Mouse (Mus musculus) gonadal fat pad, adult 2 months (tissue): ENCODE data around the gene Tex48. TPM values are rescaled to one million over a fixed set of nuclear protein-coding genes. Genes with fewer than 3 reads are reported as not detected.

Experiments used
- DNase-seq: peaks from one replicate; pipeline ENCODE4 v3.0.0-alpha.2; 2012; ENCODE audit warnings: low read depth
- polyA plus RNA-seq: library from polyadenylated mRNA; depleted of rRNA; stranded (reverse); fragments of >200 nt; gene quantifications from 2 replicates; pipeline ENCODE4 v1.2.3, GENCODE M21; 2012

Tex48 gene
- polyA plus RNA-seq, 1 experiment: 1.2 TPM

DNA sequence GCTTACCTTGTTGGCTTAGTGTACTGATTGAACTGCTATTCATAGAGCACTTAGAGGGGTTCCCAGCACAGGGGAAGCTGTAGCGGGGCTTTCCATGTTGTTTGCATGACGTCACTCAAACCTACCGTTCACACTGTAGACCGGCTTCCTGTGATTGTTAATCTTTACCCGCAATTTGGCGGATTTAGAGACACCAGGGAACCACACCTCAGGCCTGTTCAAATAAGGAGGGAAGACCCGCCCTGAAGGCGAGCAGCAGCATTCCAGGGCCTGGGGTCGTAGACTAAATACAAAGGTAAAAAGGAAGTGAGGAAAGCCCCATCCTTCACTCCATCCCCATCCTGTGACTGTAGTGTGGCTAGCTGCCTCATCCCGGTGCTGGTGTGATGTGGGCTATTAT, 27.0 kb downstream of the Tex48 start:
- no peak for DNase-seq

DNA sequence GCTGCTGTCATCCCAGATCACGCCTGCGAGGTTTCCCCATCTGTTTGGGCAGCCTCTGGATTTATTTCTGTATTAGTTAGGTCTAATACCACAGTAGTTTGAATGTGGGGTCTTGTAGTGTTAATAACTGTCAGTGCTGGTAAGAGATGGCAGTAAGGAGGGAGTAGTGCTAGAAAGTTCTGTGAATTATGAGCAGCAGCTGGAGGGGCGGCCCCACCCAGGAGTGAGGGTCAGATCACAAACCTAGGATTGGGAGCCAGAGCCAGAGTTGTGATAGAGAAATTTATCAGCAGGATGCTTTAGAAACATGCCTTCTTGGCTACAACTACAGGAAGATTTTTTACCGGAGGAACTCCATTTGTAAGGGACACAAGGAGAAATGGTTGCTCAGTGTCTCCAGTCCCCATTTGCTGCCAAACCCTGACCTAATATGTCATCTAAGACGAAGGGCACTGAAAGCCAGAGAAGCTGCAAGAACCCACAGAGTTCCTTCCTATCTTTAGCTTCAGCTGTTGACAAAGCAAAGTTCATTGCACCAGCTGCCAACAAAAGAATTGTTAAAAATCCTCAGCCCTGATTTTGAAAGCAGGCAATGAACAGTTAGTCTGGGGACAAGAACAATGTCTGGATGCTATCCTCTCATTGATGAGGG, 27.6 kb downstream of the Tex48 start:
- no peak for DNase-seq

DNA sequence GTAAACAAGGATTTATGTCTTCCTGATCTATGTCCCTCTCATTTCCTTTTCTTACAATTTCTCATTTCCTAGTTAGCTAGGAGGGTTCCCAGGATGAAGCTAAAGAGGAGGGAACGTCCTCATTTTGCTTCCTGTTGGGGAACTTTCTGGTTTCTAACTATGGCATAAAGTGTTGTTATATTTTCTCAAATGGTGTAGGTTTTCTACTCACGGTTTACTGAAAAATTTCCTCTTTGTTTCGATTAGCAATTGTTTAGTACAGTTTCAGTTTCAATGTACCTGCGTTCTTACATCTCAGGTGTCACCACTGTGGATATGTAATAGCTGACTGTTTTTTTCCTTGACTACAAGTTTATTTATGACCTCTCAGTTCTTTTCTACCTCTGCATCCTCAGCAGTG, 31.7 kb downstream of the Tex48 start:
- DNase-seq: no peak

DNA sequence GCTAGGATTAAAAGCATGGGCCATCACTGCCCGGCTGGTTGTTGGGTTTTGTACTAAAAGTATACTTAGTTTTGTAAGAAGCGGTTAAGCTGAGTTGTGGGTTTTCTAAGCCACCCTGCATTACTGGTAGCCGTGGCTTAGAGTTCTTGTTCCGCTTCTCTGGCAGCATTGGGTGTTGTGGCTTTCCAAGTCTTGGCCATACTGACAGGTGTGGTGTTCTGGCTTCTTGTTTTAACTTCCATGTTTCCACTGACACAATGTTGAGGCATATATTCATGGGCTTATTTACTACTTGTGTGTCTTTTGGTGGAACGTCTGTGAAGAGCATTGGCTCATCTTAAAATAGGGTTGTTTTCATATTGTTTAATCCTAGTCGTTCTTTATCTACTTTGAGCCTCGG, 32.2 kb downstream of the Tex48 start:
- no peak for DNase-seq

DNA sequence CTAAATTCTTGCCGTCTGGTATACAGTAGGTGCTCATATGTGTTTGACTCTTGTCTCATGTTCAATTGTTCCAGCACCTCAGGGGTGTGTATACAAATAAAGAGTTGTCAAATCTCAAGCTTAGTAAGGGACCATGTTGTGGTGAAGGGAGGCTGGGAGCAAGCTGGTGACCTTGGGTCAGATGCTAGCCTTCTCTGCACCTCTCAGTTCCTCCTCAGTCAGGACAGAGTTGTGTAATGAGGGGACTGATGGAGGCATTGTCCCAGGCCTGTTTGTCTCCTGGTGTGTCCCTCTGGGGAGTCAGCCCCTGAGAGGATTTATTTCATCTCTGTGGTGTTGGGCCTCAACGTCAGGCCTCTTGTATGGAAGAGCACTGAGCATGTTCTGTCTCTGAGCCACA, 36.0 kb downstream of the Tex48 start:
- no peak for DNase-seq

DNA sequence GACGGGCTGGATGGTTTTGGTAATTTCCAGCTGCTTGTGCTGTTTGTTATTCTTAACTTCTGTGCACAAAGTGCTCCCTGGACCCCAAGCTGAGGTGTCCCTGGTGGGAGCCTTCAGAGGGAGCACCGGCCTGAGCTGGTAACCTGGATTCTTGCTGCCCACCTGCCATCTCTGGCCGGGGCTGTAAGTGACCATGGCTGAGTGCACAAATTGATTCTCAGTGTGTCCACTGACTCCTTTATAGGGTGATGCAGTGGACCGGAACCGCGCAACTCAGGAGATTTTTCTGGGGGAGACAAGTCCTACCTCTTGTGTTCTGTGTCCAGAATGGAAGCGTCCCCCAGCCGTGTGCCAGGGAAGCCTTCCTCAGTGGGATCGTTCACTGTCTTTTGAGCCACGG, 37.0 kb downstream of the Tex48 start:
- no peak for DNase-seq

DNA sequence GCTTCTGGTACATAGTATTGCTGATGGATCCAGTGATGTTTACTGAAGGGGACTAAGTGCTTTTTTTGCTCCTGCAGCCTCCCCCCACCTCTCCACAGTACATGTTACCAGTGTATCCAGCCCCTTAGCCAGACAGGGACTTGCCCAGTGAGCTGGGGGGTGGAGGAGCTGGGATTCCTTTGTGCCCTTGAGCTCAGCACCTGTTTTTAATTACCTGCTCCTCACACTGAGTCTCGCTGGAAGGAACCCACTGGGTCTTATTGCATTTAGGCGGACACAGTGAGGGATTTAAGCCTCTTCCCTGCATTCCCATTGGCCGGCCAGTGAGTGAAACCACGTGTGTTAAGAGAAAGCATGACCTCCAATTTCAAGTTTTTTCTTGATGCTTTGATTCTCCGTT, 39.6 kb downstream of the Tex48 start:
- no peak for DNase-seq

DNA sequence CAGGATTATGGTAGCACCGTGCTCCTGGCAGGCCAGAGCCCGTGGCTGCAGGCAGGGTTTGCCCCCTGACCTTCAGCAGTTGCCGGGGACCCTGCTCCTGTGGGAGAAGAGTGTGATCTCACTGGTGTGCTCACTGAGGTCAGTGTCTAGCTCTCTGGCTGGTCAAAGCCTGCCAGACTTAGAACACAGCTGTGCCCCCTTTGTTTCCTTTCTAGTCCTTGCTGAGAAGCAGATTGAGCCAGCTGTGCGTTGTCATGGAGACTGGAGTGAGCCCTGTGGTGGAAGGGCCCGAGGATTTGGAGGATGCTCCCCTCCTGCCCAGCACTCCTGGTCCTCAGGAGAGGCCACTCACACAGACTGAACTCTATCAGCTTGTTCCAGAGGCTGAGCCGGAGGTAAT, 42.1 kb downstream of the Tex48 start:
- no peak for DNase-seq

DNA sequence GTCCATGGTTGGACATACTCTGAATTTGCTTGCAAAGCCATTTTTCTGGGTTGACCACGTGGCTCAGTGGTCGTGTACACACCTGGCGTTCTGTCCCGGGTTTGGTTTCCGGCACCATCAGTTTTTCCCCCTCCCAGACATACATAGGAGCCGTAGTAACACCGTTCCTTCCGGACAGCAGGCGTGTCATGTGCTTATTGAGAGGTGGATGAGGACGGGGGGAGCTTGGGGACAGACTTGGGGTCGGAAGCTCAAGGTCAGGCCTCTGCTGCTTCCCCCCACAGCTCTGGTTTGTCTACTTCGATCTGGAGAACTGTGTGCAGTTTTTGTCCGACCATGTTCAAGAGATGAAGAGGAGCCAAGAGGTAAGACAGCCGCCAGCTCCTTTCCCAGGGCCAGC, 42.6 kb downstream of the Tex48 start:
- DNase-seq: no peak

DNA sequence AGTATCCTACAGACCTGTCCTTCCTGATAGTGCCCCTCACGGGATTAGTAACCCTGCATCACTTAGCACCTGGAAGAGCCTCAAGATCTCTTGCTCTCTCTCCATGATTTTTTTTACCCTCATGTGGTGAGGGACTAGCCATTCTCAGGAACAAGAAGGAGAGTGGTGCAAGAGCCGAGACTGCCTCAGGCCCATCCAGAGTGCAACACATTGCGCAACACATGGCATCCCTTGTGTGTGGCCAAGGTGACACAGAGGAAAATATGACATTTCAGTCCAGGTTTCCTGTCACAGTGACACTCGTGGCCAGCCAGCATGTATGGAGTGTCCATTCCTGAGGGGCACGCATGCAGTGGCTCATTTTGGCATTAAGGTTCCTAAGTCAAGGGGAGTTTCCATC, 49.6 kb downstream of the Tex48 start:
- DNase-seq: no peak

DNA sequence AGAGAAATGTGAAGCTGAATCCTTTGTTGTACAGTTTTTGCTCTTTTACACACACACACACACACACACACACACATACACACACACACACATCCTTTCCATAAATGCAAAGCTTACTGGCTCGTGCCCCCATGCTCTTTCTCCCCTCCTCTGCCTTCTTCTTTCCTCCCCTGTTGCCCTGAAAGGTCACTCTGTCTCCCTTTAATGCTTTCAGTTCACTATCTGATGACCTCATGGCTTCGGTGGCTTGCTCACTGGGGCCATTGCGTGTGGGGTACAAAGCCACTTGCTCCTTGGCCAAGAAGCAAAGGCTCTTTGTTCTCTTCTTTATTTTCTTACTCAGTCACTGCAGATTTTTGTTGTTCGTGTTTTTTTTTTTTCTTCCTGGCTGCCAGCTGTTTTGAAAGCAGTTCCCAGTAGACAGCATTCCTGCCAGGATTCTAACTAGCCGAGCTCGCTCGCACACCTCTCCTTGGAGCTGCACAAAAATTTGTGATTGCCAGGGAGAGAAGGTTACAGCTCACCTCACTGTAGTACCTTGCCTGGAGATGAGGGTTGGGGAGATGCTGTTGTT, 51.9 kb downstream of the Tex48 start:
- DNase-seq: no peak

DNA sequence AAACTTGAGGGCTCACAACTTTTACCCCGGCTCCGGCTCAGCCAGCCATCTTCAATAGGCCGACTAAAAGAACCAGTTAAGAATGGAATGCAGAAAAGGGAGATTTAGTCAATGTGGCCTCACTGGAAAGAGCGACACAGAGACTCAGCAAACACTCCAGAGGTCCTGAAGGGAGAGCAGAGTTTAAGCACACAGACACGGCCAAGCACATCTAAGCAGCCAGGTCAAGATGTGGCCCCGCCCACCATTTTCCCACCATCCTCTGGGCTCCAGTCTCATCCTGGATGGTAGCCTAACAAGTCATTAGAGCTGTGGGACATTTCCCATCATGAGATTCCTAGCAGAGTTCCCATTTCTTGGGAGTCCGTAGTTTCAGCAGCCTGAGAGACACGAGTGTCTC, 52.9 kb downstream of the Tex48 start:
- no peak for DNase-seq

DNA sequence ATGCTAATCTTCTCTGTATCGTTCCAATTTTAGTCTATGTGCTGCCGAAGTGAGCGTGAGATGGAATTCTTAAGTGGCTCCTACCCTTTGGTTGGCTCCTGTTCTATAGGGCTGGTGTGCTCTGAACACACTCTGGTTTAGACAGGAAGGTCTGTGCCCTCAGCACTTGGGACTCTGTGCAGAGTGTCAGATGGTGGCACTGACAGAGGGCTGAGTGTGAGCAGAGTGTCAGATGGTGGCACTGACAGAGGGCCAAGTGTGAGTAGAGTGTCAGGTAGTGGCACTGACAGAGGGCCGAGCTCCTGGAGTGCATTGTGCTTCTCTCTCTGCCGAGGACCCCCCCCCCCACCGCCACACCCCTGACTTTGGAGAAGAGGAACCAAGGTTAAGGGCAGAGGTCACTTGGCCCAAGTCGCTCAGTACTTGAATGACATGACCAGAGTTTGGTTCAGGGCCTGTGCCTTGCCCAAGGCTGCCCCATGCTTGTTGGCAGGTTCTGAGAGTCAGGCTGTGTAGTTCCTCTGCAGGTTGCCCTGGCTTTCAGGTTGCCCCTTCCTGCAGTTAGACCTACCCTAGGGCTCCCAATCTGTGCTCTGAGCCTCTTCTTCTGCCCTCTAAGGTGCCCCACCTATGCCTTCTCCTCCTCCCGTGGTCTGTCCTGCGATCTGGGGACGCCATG, 54.4 kb downstream of the Tex48 start:
- no peak for DNase-seq

DNA sequence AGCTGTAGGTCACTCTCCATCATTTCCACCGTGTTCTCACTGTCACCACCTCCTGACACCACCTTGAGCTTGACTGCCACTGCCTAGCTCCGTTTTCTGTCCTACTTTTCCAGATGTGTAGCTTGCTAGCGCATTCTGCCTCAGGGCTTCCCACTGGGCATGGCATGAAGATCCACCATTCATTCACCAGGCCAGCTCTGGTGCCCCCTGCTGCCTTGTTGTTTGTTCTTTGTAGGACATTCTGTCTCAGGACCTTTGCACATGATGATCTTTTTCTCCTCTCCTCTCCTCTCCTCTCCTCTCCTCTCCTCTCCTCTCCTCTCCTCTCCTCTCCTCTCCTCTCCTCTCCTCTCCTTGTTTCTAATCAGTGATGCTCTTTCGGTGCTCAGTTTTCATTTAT, 59.5 kb downstream of the Tex48 start:
- DNase-seq: no peak

DNA sequence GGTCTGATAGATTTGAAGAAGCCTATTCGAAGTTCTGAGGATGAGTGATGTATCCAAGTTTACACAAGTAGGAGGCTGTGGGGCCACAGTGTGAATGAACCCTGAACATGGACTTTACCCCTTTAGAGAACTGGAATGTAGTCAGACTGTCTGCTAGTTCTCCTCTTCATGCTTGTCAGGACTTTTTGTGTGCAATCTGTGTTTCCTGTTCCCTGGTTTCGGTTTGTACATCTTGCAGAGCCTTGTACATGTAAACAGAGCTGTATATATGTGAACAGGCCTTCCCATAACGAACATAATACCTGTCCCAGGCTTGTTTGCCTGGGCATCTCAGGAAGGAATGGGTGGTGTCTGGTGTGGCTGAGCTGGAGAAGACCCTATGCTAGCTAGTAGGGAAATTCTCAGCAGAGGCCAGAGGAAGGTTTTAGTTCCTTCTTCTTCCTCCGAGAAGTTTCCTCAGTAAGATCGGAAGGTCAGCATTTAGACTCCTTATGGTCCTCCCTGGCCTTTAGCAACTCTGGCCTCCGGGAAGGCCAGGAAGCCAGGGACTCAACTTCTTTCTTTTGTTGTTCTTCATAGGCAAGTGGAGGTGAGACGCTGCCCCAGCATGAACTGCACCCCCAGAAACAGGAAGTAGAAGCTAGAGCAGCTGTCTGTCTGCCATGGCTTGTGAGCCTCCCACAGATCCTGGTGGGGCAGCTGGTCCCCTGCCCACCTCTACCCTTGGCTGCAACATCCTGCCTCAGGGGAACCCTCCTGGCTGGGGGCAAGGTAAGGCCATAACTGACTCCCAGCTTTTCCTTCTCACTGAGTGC, 60.2 kb downstream of the Tex48 start:
- no peak for DNase-seq

DNA sequence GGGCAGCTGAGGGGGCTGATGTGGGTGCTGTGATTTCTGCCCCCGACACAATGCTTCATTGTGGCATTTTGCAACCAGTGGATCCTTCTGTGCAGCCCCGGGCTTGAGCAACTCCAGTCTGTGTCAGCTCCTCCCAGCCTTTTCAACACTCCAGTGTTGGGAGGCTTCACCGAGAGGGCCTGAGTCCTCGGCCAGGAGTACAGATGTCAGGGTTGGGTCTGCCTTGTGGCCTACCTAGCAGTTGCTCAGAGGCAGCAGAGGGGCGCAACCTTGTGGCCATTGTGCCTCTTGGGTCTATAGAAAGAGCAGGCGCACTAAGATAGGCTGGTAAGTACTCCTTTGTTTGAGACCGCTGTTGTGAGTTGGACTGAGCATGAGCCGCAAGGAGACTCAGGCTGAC, 62.1 kb downstream of the Tex48 start:
- no peak for DNase-seq

DNA sequence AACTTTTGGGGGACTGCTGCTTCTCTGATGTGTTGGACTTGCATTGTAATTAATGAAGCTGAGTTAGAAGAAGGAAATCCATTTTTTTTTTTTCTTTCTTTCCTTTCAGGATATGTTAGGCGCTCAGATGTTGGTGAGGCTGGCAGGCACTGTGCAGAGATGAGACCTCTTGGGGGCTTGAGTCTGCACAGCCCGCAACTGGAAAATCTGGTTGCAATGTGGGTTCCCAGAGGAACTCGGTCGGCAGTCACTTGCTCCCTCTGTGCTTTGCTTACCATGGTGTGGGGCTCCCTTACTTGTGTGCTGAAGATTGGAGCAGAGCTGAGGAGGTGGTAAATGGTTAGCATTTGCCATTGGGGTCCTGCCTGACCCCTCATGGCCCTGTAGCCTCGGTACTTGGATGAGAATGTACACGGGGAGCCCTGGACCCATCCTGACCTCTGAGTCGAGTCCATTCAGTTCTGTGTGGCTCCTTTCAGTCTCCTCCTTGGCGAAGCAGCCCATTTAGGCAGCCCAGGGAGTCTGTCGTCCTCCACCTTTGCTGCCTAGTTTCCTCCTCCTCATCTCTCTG, 63.0 kb downstream of the Tex48 start:
- no peak for DNase-seq

DNA sequence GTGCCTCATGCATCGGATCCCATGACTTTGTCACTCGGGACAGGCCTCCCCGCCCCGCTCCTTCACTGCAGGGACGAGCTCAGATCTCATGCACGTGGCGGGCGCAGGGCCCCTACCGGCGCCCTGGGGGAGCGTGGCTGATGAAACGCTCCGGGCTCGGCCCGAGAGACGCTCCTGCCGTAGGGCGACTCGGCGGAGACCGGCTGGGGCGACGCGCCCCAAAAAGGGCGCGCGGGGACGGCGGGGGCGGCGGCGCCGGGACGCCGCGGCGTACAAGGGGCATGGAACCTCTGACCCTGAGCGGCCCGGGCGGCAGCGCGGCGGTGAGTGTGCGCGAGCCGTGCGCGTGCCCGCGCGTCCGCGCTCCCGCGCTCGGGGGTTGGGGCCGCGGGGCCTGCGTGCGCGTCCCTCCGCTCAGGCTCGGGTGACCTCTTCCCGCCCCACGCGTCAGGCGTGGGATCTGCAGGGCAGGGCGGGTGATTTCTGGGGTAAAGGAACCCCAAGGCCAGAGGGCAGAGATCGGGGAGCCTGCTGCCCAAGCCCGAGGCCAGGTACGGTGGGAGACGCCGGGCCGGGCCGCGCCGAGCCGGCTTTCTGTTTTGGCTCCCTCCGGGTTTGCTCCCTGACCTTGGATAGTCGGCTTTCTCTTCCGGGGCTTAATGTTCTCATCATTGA, 63.7 kb downstream of the Tex48 start, which contains the start of gene Tmem268:
Tmem268 (plus strand) TSS at position 375 of the 675 bp plus-strand sequence.
- no peak for DNase-seq

DNA sequence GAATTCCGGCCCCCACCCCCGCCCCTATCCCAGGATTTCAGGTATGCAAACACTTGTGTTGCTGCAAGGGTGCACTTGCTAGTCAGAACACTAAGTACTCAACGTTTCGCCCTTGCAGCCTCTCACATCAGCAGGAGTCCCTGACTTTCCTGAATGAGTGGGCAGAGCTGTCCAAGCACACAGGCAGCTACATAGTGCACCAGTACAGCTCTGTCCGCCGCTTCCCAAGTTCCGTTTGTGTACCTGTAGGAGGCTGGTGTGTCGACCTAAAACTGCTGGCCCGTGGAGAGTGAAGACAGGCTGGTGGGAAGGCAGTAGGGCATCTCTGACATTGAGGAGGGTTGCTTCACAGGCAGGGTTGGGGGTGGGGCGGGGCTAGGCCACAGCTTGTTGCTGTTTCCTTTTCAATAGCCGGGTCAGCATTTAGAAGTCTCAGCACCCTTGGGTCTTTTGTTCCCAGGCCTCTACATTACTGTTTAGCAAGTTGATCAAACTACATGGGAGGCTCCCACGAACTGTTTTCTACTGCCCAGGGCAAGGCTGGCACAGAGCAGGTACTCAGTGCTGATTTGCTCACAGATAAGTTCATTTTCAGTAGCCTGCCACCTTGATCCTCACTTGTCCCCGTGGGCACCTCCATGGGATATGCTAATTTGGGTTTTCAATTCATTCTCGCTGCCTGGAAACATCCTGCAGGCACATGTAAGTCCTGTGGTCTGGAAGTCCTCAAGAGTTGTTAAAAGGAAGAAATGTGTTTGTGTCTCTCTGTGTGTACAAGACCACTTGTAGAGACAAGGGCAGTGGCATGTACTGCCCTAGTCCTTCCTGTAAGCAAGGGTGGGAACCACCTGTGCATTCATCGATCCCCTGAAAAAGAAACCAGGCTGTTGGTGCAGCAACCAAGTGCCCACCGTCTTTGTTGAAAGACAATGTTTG, 64.8 kb downstream of the Tex48 start:
- no peak for DNase-seq
